Mouse (Mus musculus): Measurements from ENCODE around the gene Spag17. TPM values are rescaled to one million over a fixed set of nuclear protein-coding genes. Genes with fewer than 3 reads are reported as not detected.
A peak's percentile ranks its signal among the peaks of the same experiment; 100 is the strongest.
"Not testable (repeated sequence)": the region's sequence is repeated elsewhere in the genome, so short reads cannot be mapped to it uniquely, and the experiment has no call there.

The Spag17 gene
- polyA plus RNA-seq, 1 experiment from 2014 or later: 0.89 TPM

GRCm38 (mm10) chr3:99881498-99881897, 3.7 kb upstream of the Spag17 start:
- Histone ChIP-seq H3K9ac (ENCODE audit: low read depth, low read length) (no peak overlapping the region), H3K27ac (ENCODE audit: low read length) (no peak overlapping the region), H3K9me3 (replicated peaks; ENCODE audit: control insufficient read depth, low read length, poor library complexity, severe bottlenecking) (no peaks in the 10 kb centered on the region), H3K36me3 (ENCODE audit: control insufficient read depth, insufficient read depth, low read length) (no peaks in the 10 kb centered on the region), H3K27me3 (ENCODE audit: control insufficient read depth, insufficient read depth, low read depth, low read length) (no peaks in the 10 kb centered on the region), H3K4me2 (ENCODE audit: low read length) (no peak overlapping the region), H3K4me3 (ENCODE audit: low read depth, low read length) (no peak overlapping the region), H3K4me1 (ENCODE audit: control insufficient read depth, insufficient read depth, low read length) (no peaks in the 10 kb centered on the region)
- ATAC-seq: no peak
- WGBS: 87% methylated on average over 3 of the region's 3 CpGs

- 92% methylated on average over 6 of the region's 6 CpGs for WGBS
- no peak for ATAC-seq
- no peaks in the 10 kb centered on the region for H3K27me3 ChIP-seq (ENCODE audit: control insufficient read depth, insufficient read depth, low read depth, low read length)
These were observed 1.1 kb upstream of the Spag17 start for GRCm38 (mm10) chr3:99883988-99884564.

GRCm38 (mm10) chr3:99894741-99895140, 9.5 kb downstream of the Spag17 start:
- WGBS: 91% methylated on average over 4 of the region's 4 CpGs
- not testable (repeated sequence) for ATAC-seq

More at GRCm38 (mm10) chr3:99883988-99884564, 1.1 kb upstream of the Spag17 start:
- Histone ChIP-seq H3K36me3 (ENCODE audit: control insufficient read depth, insufficient read depth, low read length) (no peaks in the 10 kb centered on the region), H3K4me1 (ENCODE audit: control insufficient read depth, insufficient read depth, low read length) (no peaks in the 10 kb centered on the region), H3K4me2 (ENCODE audit: low read length) (no peak overlapping the region), H3K9ac (ENCODE audit: low read depth, low read length) (no peak overlapping the region), H3K9me3 (replicated peaks; ENCODE audit: control insufficient read depth, low read length, poor library complexity, severe bottlenecking) (no peaks in the 10 kb centered on the region), H3K4me3 (ENCODE audit: low read depth, low read length) (no peak overlapping the region), H3K27ac (ENCODE audit: low read length) (no peak overlapping the region)

GRCm38 (mm10) chr3:99913809-99914439, 28.7 kb downstream of the Spag17 start:
- H3K9me3 ChIP-seq (replicated peaks; ENCODE audit: control insufficient read depth, low read length, poor library complexity, severe bottlenecking): no peaks in the 10 kb centered on the region
- no peak overlapping the region for H3K4me2 ChIP-seq (ENCODE audit: low read length)
- no peak overlapping the region for H3K27ac ChIP-seq (ENCODE audit: low read length)
- no peak overlapping the region for H3K4me3 ChIP-seq (ENCODE audit: low read depth, low read length)
- no peak for ATAC-seq
- WGBS: 82% methylated on average over 8 of the region's 8 CpGs
- H3K4me1 ChIP-seq (ENCODE audit: control insufficient read depth, insufficient read depth, low read length): no peaks in the 10 kb centered on the region
- no peaks in the 10 kb centered on the region for H3K27me3 ChIP-seq (ENCODE audit: control insufficient read depth, insufficient read depth, low read depth, low read length)
- no peak overlapping the region for H3K9ac ChIP-seq (ENCODE audit: low read depth, low read length)
- no peaks in the 10 kb centered on the region for H3K36me3 ChIP-seq (ENCODE audit: control insufficient read depth, insufficient read depth, low read length)

More at GRCm38 (mm10) chr3:99894741-99895140, 9.5 kb downstream of the Spag17 start:
- H3K4me2 ChIP-seq (ENCODE audit: low read length); H3K27ac ChIP-seq (ENCODE audit: low read length); H3K36me3 ChIP-seq (ENCODE audit: control insufficient read depth, insufficient read depth, low read length); H3K4me1 ChIP-seq (ENCODE audit: control insufficient read depth, insufficient read depth, low read length); H3K4me3 ChIP-seq (ENCODE audit: low read depth, low read length); H3K9me3 ChIP-seq (replicated peaks; ENCODE audit: control insufficient read depth, low read length, poor library complexity, severe bottlenecking); H3K9ac ChIP-seq (ENCODE audit: low read depth, low read length); H3K27me3 ChIP-seq (ENCODE audit: control insufficient read depth, insufficient read depth, low read depth, low read length): not testable (repeated sequence)

- H3K27ac ChIP-seq (ENCODE audit: low read length): no peak overlapping the region
- 77% methylated on average over 3 of the region's 3 CpGs for whole genome bisulfite sequencing
- no peak overlapping the region for H3K4me2 ChIP-seq (ENCODE audit: low read length)
- no peaks in the 10 kb centered on the region for H3K4me1 ChIP-seq (ENCODE audit: control insufficient read depth, insufficient read depth, low read length)
- H3K36me3 ChIP-seq (ENCODE audit: control insufficient read depth, insufficient read depth, low read length): no peaks in the 10 kb centered on the region
- H3K27me3 ChIP-seq (ENCODE audit: control insufficient read depth, insufficient read depth, low read depth, low read length): no peaks in the 10 kb centered on the region
- H3K9me3 ChIP-seq (replicated peaks; ENCODE audit: control insufficient read depth, low read length, poor library complexity, severe bottlenecking): no peaks in the 10 kb centered on the region
- ATAC-seq: no peak
- H3K9ac ChIP-seq (ENCODE audit: low read depth, low read length): no peak overlapping the region
- no peak overlapping the region for H3K4me3 ChIP-seq (ENCODE audit: low read depth, low read length)
These were observed 37.7 kb downstream of the Spag17 start for GRCm38 (mm10) chr3:99922944-99923343.

- H3K27me3 ChIP-seq (ENCODE audit: control insufficient read depth, insufficient read depth, low read depth, low read length): no peaks in the 10 kb centered on the region
- no peak overlapping the region for H3K4me2 ChIP-seq (ENCODE audit: low read length)
- H3K4me3 ChIP-seq (ENCODE audit: low read depth, low read length): no peak overlapping the region
- no peak overlapping the region for H3K9ac ChIP-seq (ENCODE audit: low read depth, low read length)
- 84% methylated on average over 12 of the region's 12 CpGs for WGBS
- ATAC-seq: no peak
- H3K9me3 ChIP-seq (replicated peaks; ENCODE audit: control insufficient read depth, low read length, poor library complexity, severe bottlenecking): no peaks in the 10 kb centered on the region
- no peaks in the 10 kb centered on the region for H3K4me1 ChIP-seq (ENCODE audit: control insufficient read depth, insufficient read depth, low read length)
- no peak overlapping the region for H3K27ac ChIP-seq (ENCODE audit: low read length)
- H3K36me3 ChIP-seq (ENCODE audit: control insufficient read depth, insufficient read depth, low read length): no peaks in the 10 kb centered on the region
These were observed 45.9 kb downstream of the Spag17 start for GRCm38 (mm10) chr3:99930920-99931620.

GRCm38 (mm10) chr3:99936159-99936558, 51.0 kb downstream of the Spag17 start:
- no peak overlapping the region for H3K4me3 ChIP-seq (ENCODE audit: low read depth, low read length)
- no peaks in the 10 kb centered on the region for H3K4me1 ChIP-seq (ENCODE audit: control insufficient read depth, insufficient read depth, low read length)
- 41% methylated on average over 1 of the region's 1 CpGs for WGBS
- ATAC-seq: no peak
- no peaks in the 10 kb centered on the region for H3K27me3 ChIP-seq (ENCODE audit: control insufficient read depth, insufficient read depth, low read depth, low read length)
- H3K27ac ChIP-seq (ENCODE audit: low read length): no peak overlapping the region
- H3K9me3 ChIP-seq (replicated peaks; ENCODE audit: control insufficient read depth, low read length, poor library complexity, severe bottlenecking): no peaks in the 10 kb centered on the region
- no peak overlapping the region for H3K9ac ChIP-seq (ENCODE audit: low read depth, low read length)
- no peak overlapping the region for H3K4me2 ChIP-seq (ENCODE audit: low read length)
- no peaks in the 10 kb centered on the region for H3K36me3 ChIP-seq (ENCODE audit: control insufficient read depth, insufficient read depth, low read length)

- no peak overlapping the region for H3K9ac ChIP-seq (ENCODE audit: low read depth, low read length)
- no peak overlapping the region for H3K27ac ChIP-seq (ENCODE audit: low read length)
- peak; percentile 70 for ATAC-seq
- H3K27me3 ChIP-seq (ENCODE audit: control insufficient read depth, insufficient read depth, low read depth, low read length): no peaks in the 10 kb centered on the region
- H3K4me1 ChIP-seq (ENCODE audit: control insufficient read depth, insufficient read depth, low read length): no peaks in the 10 kb centered on the region
- WGBS: 36% methylated on average over 8 of the region's 8 CpGs
- no peaks in the 10 kb centered on the region for H3K36me3 ChIP-seq (ENCODE audit: control insufficient read depth, insufficient read depth, low read length)
- no peaks in the 10 kb centered on the region for H3K9me3 ChIP-seq (replicated peaks; ENCODE audit: control insufficient read depth, low read length, poor library complexity, severe bottlenecking)
- H3K4me2 ChIP-seq (ENCODE audit: low read length): no peak overlapping the region
- no peak overlapping the region for H3K4me3 ChIP-seq (ENCODE audit: low read depth, low read length)
These were observed 53.5 kb downstream of the Spag17 start for GRCm38 (mm10) chr3:99938611-99939286.

GRCm38 (mm10) chr3:99945171-99945570, 60.0 kb downstream of the Spag17 start:
- no peak overlapping the region for H3K27ac ChIP-seq (ENCODE audit: low read length)
- no peaks in the 10 kb centered on the region for H3K4me1 ChIP-seq (ENCODE audit: control insufficient read depth, insufficient read depth, low read length)
- H3K9me3 ChIP-seq (replicated peaks; ENCODE audit: control insufficient read depth, low read length, poor library complexity, severe bottlenecking): no peaks in the 10 kb centered on the region
- H3K4me3 ChIP-seq (ENCODE audit: low read depth, low read length): no peak overlapping the region
- H3K9ac ChIP-seq (ENCODE audit: low read depth, low read length): no peak overlapping the region
- H3K27me3 ChIP-seq (ENCODE audit: control insufficient read depth, insufficient read depth, low read depth, low read length): no peaks in the 10 kb centered on the region
- no peaks in the 10 kb centered on the region for H3K36me3 ChIP-seq (ENCODE audit: control insufficient read depth, insufficient read depth, low read length)
- no peak for ATAC-seq
- WGBS: 52% methylated on average over 2 of the region's 2 CpGs
- no peak overlapping the region for H3K4me2 ChIP-seq (ENCODE audit: low read length)

Measured in midbrain, embryonic 16.5 days (tissue).